8 mouse cellular contexts compared by ENCODE assay signal in the genomic region with DNA sequence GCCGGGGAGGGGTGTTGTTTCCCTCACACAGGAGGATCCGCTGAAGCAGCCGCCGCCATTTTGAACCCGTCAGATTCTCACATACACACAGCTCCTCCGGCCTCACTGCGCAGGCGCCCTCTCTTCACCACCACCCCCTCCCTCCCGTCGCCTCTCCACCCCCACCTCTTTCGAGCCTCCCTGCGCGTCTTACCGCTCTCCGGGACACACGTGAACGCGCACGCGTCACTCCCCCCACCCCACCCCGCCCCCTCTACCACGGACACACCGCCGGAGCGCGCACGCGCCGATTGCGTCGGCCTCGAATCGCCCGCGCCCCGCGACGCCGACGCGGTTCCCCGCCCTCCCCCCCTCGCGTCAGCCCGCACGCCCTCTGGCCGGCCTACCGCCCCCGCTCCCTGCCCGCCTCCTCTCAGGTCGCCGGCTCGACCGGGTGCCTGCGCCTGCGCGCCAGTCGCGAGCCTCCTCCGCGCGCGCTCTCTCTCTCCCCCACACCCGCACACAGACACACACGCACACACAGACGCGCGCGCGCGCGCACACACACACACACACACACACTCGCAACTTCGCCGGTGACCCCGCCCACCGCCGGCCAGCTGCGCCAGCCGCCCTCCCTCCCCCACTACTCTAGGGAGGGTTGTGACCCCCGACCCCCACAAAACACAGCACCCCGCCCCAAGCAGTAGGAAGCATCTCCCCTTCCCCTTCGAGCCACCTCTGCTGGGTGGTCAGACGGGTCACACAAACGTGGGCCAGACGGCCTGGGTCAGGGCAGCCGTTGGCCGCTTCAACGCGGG. TPM values are rescaled to one million over a fixed set of nuclear protein-coding genes. Genes with fewer than 3 reads are reported as not detected.
DNase-seq lines count a peak whose midpoint lies in the region; ATAC-seq lines count a peak whose summit lies in the region.

No protein-coding gene starts in this region.

- peaks cover 13% of the 10 kb centered on the region for H3K36me3 ChIP-seq in heart, embryonic 13.5 days
- peaks cover 14% of the 10 kb centered on the region for H3K36me3 ChIP-seq in liver, embryonic 12.5 days
- H3K36me3 ChIP-seq in stomach, embryonic 15.5 days, result peaks cover 2% of the 10 kb centered on the region; the same call in 1 of the 2 replicates

- H3K4me3 ChIP-seq in heart, embryonic 13.5 days, result peak overlapping the region; percentile 99
- peak overlapping the region; percentile 98 for H3K4me3 ChIP-seq in liver, embryonic 12.5 days
- peak overlapping the region; percentile 100 for H3K4me3 ChIP-seq in stomach, embryonic 15.5 days (replicated peaks)

- no peaks in the 10 kb centered on the region for H3K9me3 ChIP-seq in heart, embryonic 13.5 days
- H3K9me3 ChIP-seq in liver, embryonic 12.5 days (replicated peaks), result no peaks in the 10 kb centered on the region
- no peaks in the 10 kb centered on the region for H3K9me3 ChIP-seq in stomach, embryonic 15.5 days

- peaks cover 30% of the 10 kb centered on the region for H3K4me1 ChIP-seq in heart, embryonic 13.5 days
- peaks cover 34% of the 10 kb centered on the region for H3K4me1 ChIP-seq in liver, embryonic 12.5 days
- H3K4me1 ChIP-seq in stomach, embryonic 15.5 days, result peaks cover 13% of the 10 kb centered on the region; the same call in 1 of the 2 replicates

- peak; percentile 84 for ATAC-seq in erythroid progenitor cell, adult 5-6 weeks (replicated peaks; ENCODE audit: low FRiP score, poor library complexity, severe bottlenecking)
- peak; percentile 88 for ATAC-seq in heart, embryonic 13.5 days (ENCODE audit: extremely low read depth, insufficient number of reproducible peaks, low FRiP score, low TSS enrichment)
- ATAC-seq in liver, embryonic 12.5 days, result peak; percentile 93
- peak; percentile 94 for ATAC-seq in stomach, embryonic 15.5 days (ENCODE audit: insufficient read depth, low FRiP score, low read depth)

- WGBS in heart, embryonic 13.5 days, result under 1% methylated on average over 64 of the region's 90 CpGs
- WGBS in liver, embryonic 12.5 days (ENCODE audit: insufficient replicate concordance), result 1% methylated on average over 77 of the region's 90 CpGs
- WGBS in stomach, embryonic 15.5 days, result under 1% methylated on average over 80 of the region's 90 CpGs

- H3K9ac ChIP-seq in heart, embryonic 13.5 days, result peak overlapping the region; percentile 100
- peak overlapping the region; percentile 100 for H3K9ac ChIP-seq in liver, embryonic 12.5 days
- peak overlapping the region; percentile 100 for H3K9ac ChIP-seq in stomach, embryonic 15.5 days

- DNase-seq in CD4-positive helper T cell, adult 2 months (ENCODE audit: low read depth, low spot score), result peak; percentile 99
- peak; percentile 97 for DNase-seq in brain, embryonic 18.5 days (ENCODE audit: low read depth, low spot score)
- DNase-seq in kidney, postnatal 10 days, result peak; percentile 98
- DNase-seq in natural killer cell, adult 2 months (ENCODE audit: low spot score in 2 of 2), result peak; percentile 94 to 96

- peak overlapping the region; percentile 82 for H3K4me2 ChIP-seq in heart, embryonic 13.5 days
- H3K4me2 ChIP-seq in liver, embryonic 12.5 days, result peak overlapping the region; percentile 98
- H3K4me2 ChIP-seq in stomach, embryonic 15.5 days, result peak overlapping the region; percentile 88

- H3K27ac ChIP-seq in heart, embryonic 13.5 days (replicated peaks), result peak overlapping the region; percentile 93
- peak overlapping the region; percentile 96 for H3K27ac ChIP-seq in liver, embryonic 12.5 days
- peak overlapping the region; percentile 97 for H3K27ac ChIP-seq in stomach, embryonic 15.5 days

- no peaks in the 10 kb centered on the region; the same call in 1 of the 2 replicates for H3K27me3 ChIP-seq in heart, embryonic 13.5 days (replicated peaks)
- H3K27me3 ChIP-seq in liver, embryonic 12.5 days (replicated peaks), result peaks cover 10% of the 10 kb centered on the region
- no peaks in the 10 kb centered on the region for H3K27me3 ChIP-seq in stomach, embryonic 15.5 days (replicated peaks)

RNA-seq across cellular contexts. Expression of a gene that starts 0.9 kb away (rescaled TPM):
- 40.7 and 74.2 TPM in 2 replicates for total RNA-seq in erythroid progenitor cell, adult 5-6 weeks (2015; ENCODE audit: low replicate concordance)
- 79.4 and 114 TPM in 2 replicates for total RNA-seq in erythroid progenitor cell, adult 5-6 weeks (2017; ENCODE audit: low replicate concordance)
- polyA plus RNA-seq in heart, embryonic 13.5 days (2015; fragmentation: Nextera tagmentation; extraction: Ambion mirVana), result 31.6 and 35.5 TPM in 2 replicates
- polyA plus RNA-seq in liver, embryonic 12.5 days (2016; fragmentation: Nextera tagmentation; extraction: Ambion mirVana), result 25.4 and 28.1 TPM in 2 replicates
- polyA plus RNA-seq in stomach, embryonic 15.5 days (2015; fragmentation: Nextera tagmentation; extraction: Ambion mirVana), result 37.2 and 44.7 TPM in 2 replicates

RNA-seq across cellular contexts. Expression of a gene that starts 42.0 kb away (rescaled TPM):
- total RNA-seq in erythroid progenitor cell, adult 5-6 weeks (2015; ENCODE audit: low replicate concordance), result not detected in 2 replicates
- not detected in 2 replicates for total RNA-seq in erythroid progenitor cell, adult 5-6 weeks (2017; ENCODE audit: low replicate concordance)
- 25.0 and 25.1 TPM in 2 replicates for polyA plus RNA-seq in heart, embryonic 13.5 days (2015; fragmentation: Nextera tagmentation; extraction: Ambion mirVana)
- 7.8 and 8.1 TPM in 2 replicates for polyA plus RNA-seq in liver, embryonic 12.5 days (2016; fragmentation: Nextera tagmentation; extraction: Ambion mirVana)
- polyA plus RNA-seq in stomach, embryonic 15.5 days (2015; fragmentation: Nextera tagmentation; extraction: Ambion mirVana), result 24.1 and 32.0 TPM in 2 replicates

Comparison
In these comparisons a context has a peak if more than half of its experiments do, and no peak if none do; other contexts are left out.
1. Peak in every context shown above with its lines: DNase-seq, ATAC-seq, H3K4me3 ChIP-seq and H3K27ac ChIP-seq.